Mouse (Mus musculus): ENCODE data around the gene Zmynd10.

Zmynd10 gene

DNA sequence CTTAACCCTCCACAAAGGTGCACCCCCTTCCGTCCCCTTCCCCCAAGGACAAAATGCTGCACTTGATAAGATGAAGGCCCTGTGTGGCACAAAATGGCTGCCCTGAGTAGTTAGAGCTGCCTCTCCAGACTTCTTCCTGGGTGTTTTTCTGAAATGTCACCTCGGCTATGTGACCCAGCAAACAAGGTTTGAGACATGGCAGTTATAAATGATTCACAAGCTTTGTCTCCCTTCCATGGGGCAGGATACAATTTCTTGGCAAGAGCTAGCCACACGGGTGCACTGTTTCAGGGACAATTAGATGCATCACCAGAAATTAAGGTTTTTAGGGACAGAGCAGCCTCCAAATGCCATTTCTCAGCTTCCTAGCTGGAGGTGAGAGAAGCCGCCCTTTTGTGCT is 6.7 kb upstream of the Zmynd10 start:
- no peak for DNase-seq (ENCODE audit: low spot score)

GRCm38 (mm10) chr9:107541005-107541404 is 6.1 kb upstream of the Zmynd10 start:
- no peak for DNase-seq (ENCODE audit: low spot score)

DNA sequence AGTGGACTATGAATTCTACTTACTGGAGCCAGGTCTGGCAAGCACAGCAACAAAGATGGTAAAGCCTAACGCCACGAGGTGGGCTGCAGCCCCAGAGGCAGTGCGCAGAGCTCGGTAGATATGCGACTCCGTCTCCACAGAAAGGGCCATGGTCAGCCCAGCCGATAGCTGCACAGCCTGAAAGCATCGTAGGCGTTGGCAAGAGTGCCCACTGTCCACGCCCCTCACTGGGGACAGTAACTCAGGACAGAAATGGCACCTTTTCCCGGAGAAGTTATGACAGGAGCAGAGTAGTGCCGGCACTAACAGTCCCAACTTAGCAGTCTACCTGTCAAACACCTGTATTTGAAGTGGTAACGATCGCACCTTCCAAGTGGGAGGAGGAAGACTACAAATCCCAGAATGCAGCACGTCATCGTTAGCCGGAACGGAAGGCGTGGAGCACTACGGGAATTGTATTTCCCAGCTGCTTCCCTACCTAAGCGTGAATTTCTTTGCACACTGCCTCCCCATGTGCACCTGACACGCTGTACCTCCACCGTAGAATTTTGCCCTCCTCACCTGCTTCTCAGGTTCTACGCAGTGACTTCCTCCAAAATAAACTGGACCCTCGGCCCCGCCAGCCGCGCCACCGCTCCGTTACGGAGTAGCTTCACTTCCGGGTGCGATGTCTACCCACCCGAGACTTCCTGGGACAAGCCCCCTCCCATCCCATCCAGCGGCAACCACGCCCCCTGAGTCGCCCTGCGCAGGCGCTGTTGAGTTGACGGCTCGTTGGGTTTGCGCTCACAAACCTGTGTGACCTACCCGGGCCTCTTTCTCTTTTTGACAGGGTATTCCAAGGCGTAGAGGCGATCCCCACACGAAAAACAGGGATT is 5.4 kb upstream of the Zmynd10 start, which contains the start of the genes Cyb561d2 and Nprl2:
Cyb561d2 (minus strand) TSS at position 720 of the 878 bp plus-strand sequence.
Nprl2 (plus strand) TSS at position 753 of the 878 bp plus-strand sequence.
- peak; percentile 96 for DNase-seq (ENCODE audit: low spot score)

DNA sequence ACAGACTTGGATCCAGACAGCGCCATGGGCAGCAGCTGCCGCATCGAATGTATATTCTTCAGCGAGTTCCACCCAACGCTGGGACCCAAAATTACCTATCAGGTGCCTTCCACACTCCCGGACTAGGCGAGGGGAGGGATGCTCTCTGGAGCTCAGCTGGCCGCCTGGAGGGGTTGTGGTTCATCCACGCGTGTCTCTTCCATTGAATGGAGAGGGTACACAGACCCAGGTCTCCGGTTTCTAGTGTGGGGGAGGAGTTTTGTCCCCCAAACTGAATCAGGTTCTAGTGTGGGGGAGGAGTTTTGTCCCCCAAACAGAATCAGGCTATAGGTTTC is 4.8 kb upstream of the Zmynd10 start:
- no peak for DNase-seq (ENCODE audit: low spot score)

- no peak for DNase-seq (ENCODE audit: low spot score)
Measured at GRCm38 (mm10) chr9:107542721-107543120, 4.4 kb upstream of the Zmynd10 start.

GRCm38 (mm10) chr9:107543299-107543698 is 3.8 kb upstream of the Zmynd10 start:
- DNase-seq (ENCODE audit: low spot score), result no peak

- DNase-seq (ENCODE audit: low spot score), result no peak
Measured at GRCm38 (mm10) chr9:107544196-107544700, 2.9 kb upstream of the Zmynd10 start.

DNA sequence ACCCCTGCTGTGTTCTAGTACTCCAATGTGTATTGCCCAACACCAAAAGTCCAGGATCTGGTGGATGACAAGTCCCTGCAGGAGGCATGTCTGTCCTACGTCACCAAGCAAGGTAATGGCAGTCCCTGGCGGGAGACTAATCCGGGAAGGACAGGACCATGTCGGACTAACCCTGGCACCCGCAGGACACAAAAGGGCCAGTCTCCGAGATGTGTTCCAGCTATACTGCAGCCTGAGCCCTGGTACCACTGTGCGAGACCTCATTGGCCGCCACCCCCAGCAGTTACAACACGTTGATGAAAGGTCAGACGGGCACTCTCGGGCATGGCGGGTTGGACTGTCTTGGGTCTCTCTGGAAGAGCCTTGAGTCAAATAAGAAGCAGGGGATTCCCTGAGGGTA is 2.4 kb upstream of the Zmynd10 start:
- DNase-seq (ENCODE audit: low spot score), result no peak

GRCm38 (mm10) chr9:107545199-107545598 is 1.9 kb upstream of the Zmynd10 start:
- DNase-seq (ENCODE audit: low spot score), result no peak

DNA sequence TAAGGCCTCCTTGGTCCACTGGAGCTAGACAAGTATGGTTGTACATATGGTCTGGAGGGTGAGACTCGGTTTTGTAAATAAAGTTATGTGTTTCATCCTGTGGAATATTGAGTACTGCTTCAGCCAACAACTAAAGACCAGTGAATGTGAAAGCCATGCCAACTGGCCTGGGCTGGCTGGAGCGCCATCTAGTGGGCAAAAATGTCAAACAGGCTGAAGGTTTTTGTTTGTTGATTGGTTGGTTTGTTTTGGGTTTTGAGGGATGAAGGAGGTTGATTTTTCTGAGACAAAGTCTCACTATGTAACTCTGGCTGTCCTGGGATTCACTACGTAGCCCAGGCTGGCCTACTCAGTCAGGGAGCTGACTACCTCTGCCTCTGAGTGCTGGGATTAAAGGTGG is 1.5 kb upstream of the Zmynd10 start:
- peak; percentile 86 for DNase-seq (ENCODE audit: low spot score)

DNA sequence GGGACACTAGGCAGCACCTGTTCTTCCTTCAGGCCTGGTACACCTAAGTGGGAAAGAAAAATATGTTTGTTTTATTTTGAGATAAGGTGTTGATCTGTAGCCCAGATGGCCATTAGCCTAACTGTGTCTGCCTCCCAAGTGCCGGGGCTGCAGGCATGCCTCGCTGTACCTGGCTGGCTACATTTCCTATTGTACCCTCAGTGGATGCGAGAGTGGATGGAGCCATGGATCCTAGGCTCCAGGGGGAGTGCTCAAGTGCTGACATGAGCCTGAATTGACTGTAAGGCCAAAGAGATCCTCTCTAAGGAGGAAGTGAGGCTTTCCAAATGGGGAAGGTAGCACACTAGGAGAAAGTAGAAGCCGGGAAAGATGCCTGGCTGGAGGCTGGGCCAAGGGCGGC is 859 bp downstream of the Zmynd10 start:
- no peak for DNase-seq (ENCODE audit: low spot score)

DNA sequence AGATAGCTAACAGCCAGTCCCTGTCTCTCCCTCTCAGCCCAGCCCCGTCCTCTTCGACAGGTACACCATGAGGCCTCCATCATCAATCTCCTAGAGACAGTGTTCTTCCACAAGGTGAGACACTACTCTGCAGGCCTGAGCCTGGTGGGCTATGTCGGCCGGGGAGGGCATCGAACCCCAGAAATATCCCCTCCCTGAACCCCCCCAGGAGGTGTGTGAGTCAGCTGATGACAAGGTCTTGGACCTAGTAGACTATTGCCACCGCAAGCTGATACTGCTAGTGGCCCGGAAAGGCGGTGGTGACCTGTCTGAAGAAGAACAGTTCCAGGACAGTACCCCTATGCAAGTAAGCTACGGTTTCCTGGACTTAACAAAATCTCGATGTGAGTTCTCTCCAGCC is 1.7 kb downstream of the Zmynd10 start:
- no peak for DNase-seq (ENCODE audit: low spot score)

DNA sequence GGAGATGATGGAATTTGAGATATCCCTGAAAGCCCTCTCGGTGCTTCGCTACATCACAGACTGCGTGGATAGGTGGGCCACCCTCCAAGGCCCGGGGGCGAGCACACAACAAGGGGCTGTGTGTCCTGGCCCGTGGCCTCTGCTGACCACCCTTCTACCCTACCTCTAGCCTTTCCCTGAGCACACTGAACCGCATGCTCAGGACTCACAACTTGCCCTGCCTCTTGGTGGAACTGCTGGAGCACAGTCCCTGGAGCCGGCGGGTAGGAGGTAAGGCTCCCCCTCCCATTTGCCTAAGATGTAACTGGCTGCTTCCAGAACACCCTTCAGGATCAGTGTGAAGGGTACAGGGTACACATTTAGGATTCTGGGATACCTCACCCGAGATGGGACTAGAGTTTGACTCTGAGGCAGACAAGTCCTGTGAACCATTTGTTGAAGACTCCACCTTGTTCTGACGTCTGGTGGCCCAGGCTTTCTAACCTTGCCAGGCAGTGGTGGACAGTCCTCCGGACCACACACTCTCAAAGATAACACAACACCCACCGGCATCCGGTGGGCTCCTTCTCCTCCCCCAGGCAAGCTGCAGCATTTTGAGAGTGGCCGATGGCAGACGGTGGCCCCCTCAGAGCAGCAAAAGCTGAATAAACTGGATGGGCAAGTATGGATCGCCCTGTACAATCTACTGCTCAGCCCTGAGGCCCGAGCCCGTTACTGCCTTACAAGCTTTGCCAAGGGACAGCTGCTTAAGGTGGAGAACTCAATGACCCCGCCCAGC is 2.4 kb downstream of the Zmynd10 start:
- DNase-seq (ENCODE audit: low spot score), result no peak

DNA sequence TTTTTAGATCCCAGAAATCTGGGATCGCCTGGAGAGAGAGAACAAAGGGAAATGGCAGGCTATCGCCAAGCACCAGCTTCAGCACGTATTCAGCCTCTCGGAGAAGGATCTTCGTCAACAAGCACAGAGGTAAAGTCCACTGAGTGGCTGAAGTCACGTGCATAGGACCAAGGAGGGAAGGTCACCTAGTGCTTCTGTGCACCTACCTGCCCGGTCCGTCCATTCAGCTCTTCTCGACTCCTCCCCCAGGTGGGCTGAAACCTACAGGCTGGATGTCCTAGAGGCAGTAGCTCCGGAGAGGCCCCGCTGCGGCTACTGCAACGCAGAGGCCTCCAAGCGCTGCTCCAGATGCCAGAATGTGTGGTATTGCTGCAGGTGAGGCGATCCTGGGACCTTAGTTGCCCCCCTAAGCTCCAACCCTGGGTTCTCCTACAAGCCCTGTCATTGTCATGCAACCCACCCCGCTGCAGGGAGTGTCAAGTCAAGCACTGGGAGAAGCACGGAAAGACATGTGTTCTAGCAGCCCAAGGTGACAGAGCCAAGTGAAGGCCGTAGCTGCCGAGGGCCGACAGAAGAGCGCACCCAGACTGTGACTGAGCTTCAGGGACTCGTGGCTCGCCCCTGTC is 3.5 kb downstream of the Zmynd10 start:
- no peak for DNase-seq (ENCODE audit: low spot score)

- peak; percentile 77 for DNase-seq (ENCODE audit: low spot score)
Measured at GRCm38 (mm10) chr9:107551117-107551889, 4.2 kb downstream of the Zmynd10 start, which contains the start of gene Rassf1. Gene Rassf1 (plus strand): TSS chr9:107551555.

DNA sequence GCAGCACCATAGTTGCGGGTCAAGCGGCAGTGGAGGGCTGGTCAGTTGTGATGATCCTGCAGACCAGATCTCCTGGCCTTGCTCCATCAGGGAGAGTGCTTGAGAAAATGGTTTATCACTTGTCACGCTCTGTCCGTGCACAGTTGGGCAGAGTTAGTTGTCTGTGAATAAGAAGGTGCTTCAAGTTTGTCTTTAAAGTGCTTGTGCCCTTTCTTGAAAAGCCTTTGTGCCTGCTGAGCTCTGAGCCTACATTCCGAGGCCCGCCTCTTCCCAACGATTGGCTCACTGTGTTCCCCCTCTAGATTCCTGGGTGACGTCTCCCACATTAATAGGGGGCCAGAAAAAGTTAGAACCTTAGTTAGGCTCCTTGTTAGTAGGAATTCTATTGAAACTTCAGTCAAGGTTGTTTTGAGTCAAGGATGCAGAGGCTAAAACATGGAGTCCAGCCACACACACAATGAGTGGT is 4.8 kb downstream of the Zmynd10 start:
- peak; percentile 58 for DNase-seq (ENCODE audit: low spot score)

GRCm38 (mm10) chr9:107552690-107553393 is 5.7 kb downstream of the Zmynd10 start:
- no peak for DNase-seq (ENCODE audit: low spot score)

- DNase-seq (ENCODE audit: low spot score), result peak; percentile 46
Measured at GRCm38 (mm10) chr9:107553541-107554318, 6.6 kb downstream of the Zmynd10 start.

- DNase-seq (ENCODE audit: low spot score), result peak; percentile 99
Measured at GRCm38 (mm10) chr9:107554319-107554825, 7.3 kb downstream of the Zmynd10 start.

DNA sequence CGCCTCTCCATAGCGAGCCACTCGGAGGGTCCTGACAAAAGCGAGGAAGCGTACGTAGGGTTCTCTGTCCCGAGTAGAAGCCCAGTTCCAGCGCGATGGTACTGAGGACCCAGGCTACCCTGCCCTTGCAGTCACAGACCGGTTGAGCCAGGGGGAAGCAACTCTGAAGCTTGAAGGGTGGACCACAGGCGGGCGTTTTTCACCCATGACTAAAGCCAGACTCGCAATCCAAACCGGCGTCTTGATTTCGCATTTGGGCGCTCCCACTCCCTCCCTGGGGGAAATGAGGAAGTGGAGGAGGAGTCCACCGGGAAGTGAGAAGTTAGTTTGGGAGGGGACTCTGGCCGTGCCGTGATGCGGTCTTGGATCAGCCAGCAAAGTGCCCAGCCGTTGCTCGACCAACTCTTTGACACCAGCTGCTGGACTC is 7.9 kb downstream of the Zmynd10 start:
- peak; percentile 72 for DNase-seq (ENCODE audit: low spot score)
